Mouse (Mus musculus): ENCODE measurements at regions not wholly inside any gene's neighbourhood (a gene's known extent, or its start where the extent isn't known, plus 50 kb on each side); places are given as distances from the start of the nearest gene placed in this dataset.
A peak's percentile ranks its signal among the peaks of the same experiment; 100 is the strongest.

GRCm38 (mm10) chr13:83278695-83279094, 225.1 kb upstream of the Mef2c start:
- no peak for ATAC-seq

GRCm38 (mm10) chr13:83307696-83308095, 196.1 kb upstream of the Mef2c start:
- no peak overlapping the region for H3K27ac ChIP-seq (ENCODE audit: low read depth, low read length)
- no peak overlapping the region for H3K4me2 ChIP-seq (ENCODE audit: low read depth)
- H3K4me3 ChIP-seq (ENCODE audit: low read depth, low read length): no peak overlapping the region
- TF ChIP-seq CTCF (IDR thresholded peaks at IDR 0.05; ENCODE audit: low read depth): no peak
- H3K9me3 ChIP-seq (ENCODE audit: low read length): no peaks in the 10 kb centered on the region
- no peaks in the 10 kb centered on the region for H3K4me1 ChIP-seq (ENCODE audit: insufficient read depth)
- H3K27me3 ChIP-seq (ENCODE audit: insufficient read depth, low read length): no peaks in the 10 kb centered on the region
- DNase-seq (no peak), ATAC-seq (no peak)
- no peaks in the 10 kb centered on the region for H3K36me3 ChIP-seq (ENCODE audit: insufficient read depth)
- H3K9ac ChIP-seq: no peak overlapping the region
- 73% methylated on average over 3 of the region's 3 CpGs for WGBS

More at GRCm38 (mm10) chr13:83278695-83279094, 225.1 kb upstream of the Mef2c start:
- Histone ChIP-seq H3K4me1 (ENCODE audit: insufficient read depth) (no peaks in the 10 kb centered on the region), H3K9ac (no peak overlapping the region), H3K27me3 (ENCODE audit: insufficient read depth, low read length) (no peaks in the 10 kb centered on the region), H3K36me3 (ENCODE audit: insufficient read depth) (no peaks in the 10 kb centered on the region), H3K27ac (ENCODE audit: low read depth, low read length) (no peak overlapping the region), H3K9me3 (ENCODE audit: low read length) (no peaks in the 10 kb centered on the region), H3K4me3 (ENCODE audit: low read depth, low read length) (no peak overlapping the region), H3K4me2 (ENCODE audit: low read depth) (no peak overlapping the region)
- 92% methylated on average over 1 of the region's 1 CpGs for WGBS
- DNase-seq: no peak
- TF ChIP-seq CTCF (IDR thresholded peaks at IDR 0.05; ENCODE audit: low read depth): no peak

- Histone ChIP-seq H3K36me3 (ENCODE audit: insufficient read depth) (no peaks in the 10 kb centered on the region), H3K9ac (no peak overlapping the region), H3K4me3 (ENCODE audit: low read depth, low read length) (no peak overlapping the region), H3K4me2 (ENCODE audit: low read depth) (no peak overlapping the region), H3K4me1 (ENCODE audit: insufficient read depth) (no peaks in the 10 kb centered on the region), H3K9me3 (ENCODE audit: low read length) (no peaks in the 10 kb centered on the region), H3K27me3 (ENCODE audit: insufficient read depth, low read length) (no peaks in the 10 kb centered on the region), H3K27ac (ENCODE audit: low read depth, low read length) (no peak overlapping the region)
- no peak for TF ChIP-seq CTCF (IDR thresholded peaks at IDR 0.05; ENCODE audit: low read depth)
- WGBS: 76% methylated on average over 4 of the region's 4 CpGs
- DNase-seq: no peak
- peak; percentile 43 for ATAC-seq
These were observed 175.3 kb upstream of the Mef2c start for GRCm38 (mm10) chr13:83328488-83328887.

- Histone ChIP-seq H3K9me3 (ENCODE audit: low read length) (no peaks in the 10 kb centered on the region), H3K4me1 (ENCODE audit: insufficient read depth) (no peaks in the 10 kb centered on the region), H3K36me3 (ENCODE audit: insufficient read depth) (no peaks in the 10 kb centered on the region), H3K9ac (no peak overlapping the region), H3K27ac (ENCODE audit: low read depth, low read length) (no peak overlapping the region), H3K4me2 (ENCODE audit: low read depth) (no peak overlapping the region), H3K4me3 (ENCODE audit: low read depth, low read length) (no peak overlapping the region), H3K27me3 (ENCODE audit: insufficient read depth, low read length) (no peaks in the 10 kb centered on the region)
- DNase-seq (peak; percentile 13), ATAC-seq (no peak)
- WGBS: 27% methylated on average over 5 of the region's 5 CpGs
- no peak for TF ChIP-seq CTCF (IDR thresholded peaks at IDR 0.05; ENCODE audit: low read depth)
These were observed 170.1 kb upstream of the Mef2c start for GRCm38 (mm10) chr13:83333728-83334127.

- no peak for TF ChIP-seq CTCF (IDR thresholded peaks at IDR 0.05; ENCODE audit: low read depth)
- ATAC-seq (no peak), DNase-seq (no peak)
- no peaks in the 10 kb centered on the region for H3K36me3 ChIP-seq (ENCODE audit: insufficient read depth)
- H3K4me3 ChIP-seq (ENCODE audit: low read depth, low read length): no peak overlapping the region
- no peak overlapping the region for H3K27ac ChIP-seq (ENCODE audit: low read depth, low read length)
- H3K4me1 ChIP-seq (ENCODE audit: insufficient read depth): no peaks in the 10 kb centered on the region
- no peak overlapping the region for H3K4me2 ChIP-seq (ENCODE audit: low read depth)
- H3K9ac ChIP-seq: no peak overlapping the region
- no peaks in the 10 kb centered on the region for H3K27me3 ChIP-seq (ENCODE audit: insufficient read depth, low read length)
- no peaks in the 10 kb centered on the region for H3K9me3 ChIP-seq (ENCODE audit: low read length)
- 88% methylated on average over 14 of the region's 14 CpGs for WGBS
These were observed 159.1 kb upstream of the Mef2c start for GRCm38 (mm10) chr13:83344611-83345319.

GRCm38 (mm10) chr13:83355341-83355740, 148.5 kb upstream of the Mef2c start:
- 59% methylated on average over 4 of the region's 4 CpGs for WGBS
- H3K9me3 ChIP-seq (ENCODE audit: low read length): no peaks in the 10 kb centered on the region
- H3K27me3 ChIP-seq (ENCODE audit: insufficient read depth, low read length): no peaks in the 10 kb centered on the region
- ATAC-seq (peak; percentile 69), DNase-seq (peak; percentile 49)
- H3K4me3 ChIP-seq (ENCODE audit: low read depth, low read length): no peak overlapping the region
- H3K27ac ChIP-seq (ENCODE audit: low read depth, low read length): no peak overlapping the region
- TF ChIP-seq CTCF (IDR thresholded peaks at IDR 0.05; ENCODE audit: low read depth): no peak
- H3K4me1 ChIP-seq (ENCODE audit: insufficient read depth): no peaks in the 10 kb centered on the region
- no peak overlapping the region for H3K9ac ChIP-seq
- H3K4me2 ChIP-seq (ENCODE audit: low read depth): no peak overlapping the region
- no peaks in the 10 kb centered on the region for H3K36me3 ChIP-seq (ENCODE audit: insufficient read depth)

GRCm38 (mm10) chr13:83360529-83360928, 143.3 kb upstream of the Mef2c start:
- H3K4me1 ChIP-seq (ENCODE audit: insufficient read depth): no peaks in the 10 kb centered on the region
- ATAC-seq (no peak), DNase-seq (no peak)
- no peak overlapping the region for H3K27ac ChIP-seq (ENCODE audit: low read depth, low read length)
- no peak for TF ChIP-seq CTCF (IDR thresholded peaks at IDR 0.05; ENCODE audit: low read depth)
- no peak overlapping the region for H3K4me2 ChIP-seq (ENCODE audit: low read depth)
- H3K27me3 ChIP-seq (ENCODE audit: insufficient read depth, low read length): no peaks in the 10 kb centered on the region
- H3K9me3 ChIP-seq (ENCODE audit: low read length): no peaks in the 10 kb centered on the region
- H3K4me3 ChIP-seq (ENCODE audit: low read depth, low read length): no peak overlapping the region
- H3K9ac ChIP-seq: no peak overlapping the region
- H3K36me3 ChIP-seq (ENCODE audit: insufficient read depth): no peaks in the 10 kb centered on the region
- WGBS: 42% methylated on average over 2 of the region's 2 CpGs

All from forebrain, postnatal 0 days (tissue).